Mouse (Mus musculus): ENCODE results near the gene Ganc.

- TF ChIP-seq EP300 (IDR thresholded peaks at IDR 0.05; ENCODE audit: low read depth) (no peak), CTCF (IDR thresholded peaks at IDR 0.05; ENCODE audit: low read depth) (no peak)
Observed at GRCm38 (mm10) chr2:120484241-120484640, 80.5 kb downstream of the Ganc start.
